Mouse (Mus musculus) adipocyte (in vitro differentiated cells): ENCODE results near the gene Ccpg1.

ENCODE experiments used
- DNase-seq: peaks from one replicate; pipeline ENCODE4 v3.0.0-alpha.2; 2016; ENCODE audit warnings: low spot score

Gene Ccpg1

DNA sequence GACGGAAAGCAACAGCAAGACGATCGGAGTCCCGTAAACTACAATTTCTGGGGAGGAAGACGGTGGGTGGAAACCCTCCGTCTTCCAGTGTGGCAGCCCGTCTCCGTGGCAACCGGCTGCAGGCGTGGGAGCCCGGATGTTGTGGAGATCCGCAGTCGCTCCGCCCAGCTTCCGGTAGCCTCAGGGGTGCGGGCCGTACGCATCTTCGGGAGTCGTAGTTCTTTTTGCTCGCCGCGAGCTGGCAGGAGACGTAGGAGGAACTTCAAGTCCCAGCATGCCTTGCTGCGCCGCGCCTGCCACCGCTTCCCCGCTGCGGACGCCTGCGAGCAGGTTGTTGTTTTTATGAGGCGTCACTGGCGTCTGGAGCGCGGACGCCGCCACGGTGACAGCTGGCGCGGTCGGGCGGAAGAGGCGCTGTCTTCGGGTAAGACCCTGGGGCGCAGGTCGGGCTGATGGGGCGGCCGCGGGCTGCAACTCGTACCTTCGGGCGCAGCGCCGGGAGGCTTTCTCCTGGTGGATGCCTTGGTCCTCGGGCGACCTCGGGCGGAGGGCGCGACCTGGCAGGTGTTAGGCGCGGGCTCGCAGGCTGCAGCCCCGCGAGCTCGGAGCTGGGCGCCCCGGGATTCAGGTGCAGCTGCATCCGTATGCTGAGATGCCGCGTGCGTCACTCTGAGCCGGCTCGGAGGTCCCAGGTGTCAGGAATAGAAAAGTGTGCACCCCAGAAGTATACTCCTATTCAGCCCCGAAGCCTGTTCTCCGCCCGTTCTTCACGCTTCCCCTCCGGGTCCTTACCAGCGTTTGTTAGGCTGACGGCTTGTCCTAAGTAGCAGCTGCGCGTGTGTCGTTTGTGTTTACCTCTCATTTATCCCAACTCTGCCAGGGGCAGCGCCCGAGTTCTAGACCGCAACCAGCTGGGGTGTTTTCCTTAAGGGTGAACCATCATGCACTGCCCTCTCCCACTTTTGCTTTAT lies at the start of gene Ccpg1, which contains the start of gene Ccpg1os:
Gene Ccpg1, plus strand, starts transcription at position 180 of the 971 bp plus-strand sequence.
Gene Ccpg1os, minus strand, starts transcription at position 133 of the 971 bp plus-strand sequence.
- peak; percentile 96 for DNase-seq

DNA sequence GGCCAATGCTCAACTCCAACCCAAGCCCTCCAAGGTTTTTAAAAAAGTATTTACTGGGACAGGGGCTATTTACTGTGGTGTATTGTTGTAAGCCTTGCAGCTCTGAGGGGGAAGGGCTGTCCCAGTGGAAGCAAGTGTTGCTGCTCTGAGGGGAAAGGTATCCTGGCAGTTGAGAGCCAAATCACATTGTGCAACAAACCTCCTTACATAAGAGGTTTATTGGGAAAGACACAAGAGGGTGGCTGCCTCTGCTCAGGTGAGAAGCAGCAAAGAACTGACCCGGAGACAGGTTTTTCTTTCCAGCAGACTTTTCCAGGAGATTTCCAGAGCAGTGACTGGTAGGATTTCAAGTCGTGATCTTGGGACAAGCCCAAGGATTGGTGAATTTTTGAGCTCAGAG lies 48.9 kb upstream of the Ccpg1 start:
- DNase-seq = peak; percentile 37

DNA sequence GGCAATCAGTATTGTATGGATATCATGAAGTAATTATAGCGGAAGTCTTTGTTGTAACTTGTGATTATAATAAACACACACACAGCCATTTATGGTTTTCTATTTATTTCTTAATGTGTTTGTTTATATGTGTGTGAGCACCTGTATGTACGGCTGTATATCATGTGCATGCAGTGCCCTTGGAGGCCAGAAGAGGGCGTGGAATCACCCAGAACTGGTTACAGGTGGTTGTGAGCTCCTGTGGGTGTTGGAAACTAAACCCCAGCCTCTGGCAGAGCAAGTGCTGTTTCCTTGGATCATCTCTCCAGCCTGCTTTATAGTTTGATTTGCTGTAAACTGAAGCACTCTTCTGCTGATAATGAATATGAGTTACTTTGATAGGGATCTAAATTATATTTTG lies 41.8 kb upstream of the Ccpg1 start:
- DNase-seq = no peak

DNA sequence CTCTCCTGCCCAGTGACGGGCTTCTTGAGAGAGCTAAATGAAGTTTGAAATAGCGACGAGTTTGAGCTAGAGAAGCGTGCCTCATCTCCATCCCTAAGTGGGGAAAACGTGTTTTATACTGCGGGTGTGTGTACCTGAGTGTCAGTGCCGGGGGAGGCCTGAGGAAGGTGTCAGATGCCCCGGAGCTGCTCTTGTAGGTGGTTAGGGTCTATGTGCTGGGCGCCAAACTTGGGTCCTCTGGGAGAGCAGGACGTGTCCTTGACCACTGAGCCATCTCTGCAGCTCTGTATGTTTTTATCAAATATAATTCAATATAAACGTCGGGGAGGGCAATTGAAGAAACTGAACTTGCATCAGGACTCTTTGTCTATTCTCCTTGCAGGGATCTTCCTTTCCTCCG lies 40.9 kb upstream of the Ccpg1 start:
- no peak for DNase-seq

DNA sequence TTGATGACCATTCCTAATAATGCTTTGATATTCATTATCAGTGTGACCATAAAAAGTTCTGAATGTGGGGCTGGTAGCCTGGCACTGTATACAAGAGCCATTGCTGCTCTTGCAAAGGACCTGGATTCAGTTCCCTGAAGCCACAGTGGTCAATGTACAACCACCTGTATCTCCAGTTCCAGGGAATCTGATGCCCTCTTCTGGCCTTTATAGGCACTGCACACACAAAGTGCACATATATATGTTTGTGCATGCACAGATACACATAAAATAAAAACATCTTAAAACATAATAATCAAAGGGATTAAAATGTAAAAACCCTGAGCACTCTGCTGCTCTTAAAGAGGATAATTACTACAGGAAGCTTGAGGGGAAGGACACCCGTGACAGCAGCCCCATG lies 38.2 kb upstream of the Ccpg1 start:
- DNase-seq = no peak

DNA sequence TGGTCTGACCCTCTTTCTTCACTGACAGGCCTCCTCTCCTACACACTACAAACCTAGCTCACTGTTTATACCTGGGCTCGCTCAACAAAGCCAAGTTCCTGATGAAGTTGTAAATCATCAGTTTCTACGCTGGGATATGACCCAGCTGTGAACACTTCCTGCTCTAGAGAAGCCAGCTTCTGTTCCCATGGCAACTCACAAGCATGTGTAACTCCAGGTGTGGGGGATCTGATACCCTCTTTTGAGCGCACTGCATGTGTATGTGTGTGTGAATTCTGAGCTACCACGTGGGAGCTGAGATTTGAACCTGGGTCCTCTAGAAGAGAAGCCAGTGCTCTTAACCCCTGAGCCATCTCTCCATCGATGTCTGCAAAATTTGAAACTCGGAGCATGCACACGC lies 35.7 kb upstream of the Ccpg1 start:
- no peak for DNase-seq

DNA sequence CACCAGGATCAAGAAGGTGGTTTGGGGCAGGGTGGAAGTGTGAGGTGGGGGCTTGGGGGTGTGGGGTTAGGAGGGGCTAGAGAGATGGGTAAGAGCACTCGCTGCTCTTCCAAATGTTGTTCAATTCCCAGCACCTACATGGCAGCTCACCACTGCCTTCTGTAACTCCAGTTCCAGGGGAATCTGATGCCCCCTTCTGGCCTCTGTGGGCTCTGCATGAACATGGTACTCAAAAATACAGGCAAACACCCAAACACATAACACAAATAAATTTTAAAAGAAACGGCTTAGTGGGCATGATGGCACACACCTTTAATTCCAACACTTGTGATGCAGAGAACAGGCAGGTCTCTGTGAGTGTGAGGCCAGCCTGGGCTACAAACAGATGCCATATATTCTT lies 30.5 kb upstream of the Ccpg1 start:
- peak; percentile 12 for DNase-seq

DNA sequence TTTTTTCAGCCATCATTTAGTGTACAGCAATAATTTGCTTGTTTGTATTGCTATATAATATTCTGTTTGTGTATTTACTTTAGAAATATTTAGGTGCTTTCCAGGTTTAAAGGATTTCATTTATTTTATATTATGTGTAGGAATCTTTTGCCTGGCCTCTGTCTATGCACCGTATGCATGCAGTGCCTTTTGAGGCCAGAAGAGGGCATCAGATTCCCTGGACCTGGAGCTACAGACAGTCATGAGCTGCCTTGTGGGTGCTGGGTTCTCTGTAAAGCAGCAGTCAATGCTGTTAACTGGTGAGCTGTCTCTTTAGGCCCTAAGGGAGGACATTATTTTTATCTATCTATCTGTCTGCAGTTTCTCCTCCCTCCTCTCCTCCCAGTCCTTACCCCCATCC lies 29.7 kb upstream of the Ccpg1 start:
- peak; percentile 23 for DNase-seq

DNA sequence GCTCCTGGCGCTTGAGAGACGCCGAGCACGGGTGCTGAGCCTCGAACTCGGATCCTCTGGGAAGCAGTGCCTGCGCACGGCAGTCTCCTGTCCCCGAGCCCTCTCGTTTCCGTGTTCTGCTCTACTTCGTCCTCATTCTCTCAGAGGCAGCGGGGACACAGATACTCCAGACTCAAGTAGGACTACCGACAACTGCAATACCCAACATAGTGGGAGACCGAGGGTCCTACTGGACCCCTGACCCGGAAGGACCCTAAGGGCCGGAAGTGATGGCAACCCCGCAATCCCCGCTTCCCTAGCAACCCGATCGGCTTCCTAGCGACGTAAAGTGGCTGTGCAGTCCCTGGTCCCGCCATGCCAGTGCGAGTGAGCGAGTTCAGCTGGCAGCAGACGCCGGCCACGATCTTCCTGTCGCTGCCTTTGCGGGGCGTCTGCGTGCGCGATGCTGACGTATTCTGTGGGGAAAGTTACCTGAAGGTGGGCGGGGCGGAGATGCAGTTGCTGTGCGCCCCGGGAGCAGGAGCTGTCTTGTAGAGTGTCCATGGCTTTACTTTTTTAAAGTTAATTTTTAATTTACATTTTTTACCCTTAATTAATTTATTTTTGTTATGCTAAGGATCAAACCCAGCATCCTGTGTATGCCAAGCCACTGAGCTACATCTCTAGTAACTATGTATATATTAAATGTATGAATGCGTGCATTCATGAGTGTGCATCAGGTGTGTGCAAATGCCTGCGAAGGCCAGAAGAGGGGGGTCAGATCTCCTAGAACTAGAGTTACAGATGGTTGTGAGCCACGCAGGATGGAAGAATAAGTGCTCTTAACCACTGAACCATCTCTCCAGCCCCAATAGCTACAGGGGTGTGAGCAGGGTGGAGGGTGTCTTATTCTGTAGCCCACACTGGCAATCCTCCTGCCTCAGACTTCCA lies 26.4 kb upstream of the Ccpg1 start, which contains the start of the genes Dyx1c1 and Gm44503:
Gene Dyx1c1, plus strand, starts transcription at position 265 of the 930 bp plus-strand sequence.
Gene Gm44503, plus strand, starts transcription at position 332 of the 930 bp plus-strand sequence.
- no peak for DNase-seq

DNA sequence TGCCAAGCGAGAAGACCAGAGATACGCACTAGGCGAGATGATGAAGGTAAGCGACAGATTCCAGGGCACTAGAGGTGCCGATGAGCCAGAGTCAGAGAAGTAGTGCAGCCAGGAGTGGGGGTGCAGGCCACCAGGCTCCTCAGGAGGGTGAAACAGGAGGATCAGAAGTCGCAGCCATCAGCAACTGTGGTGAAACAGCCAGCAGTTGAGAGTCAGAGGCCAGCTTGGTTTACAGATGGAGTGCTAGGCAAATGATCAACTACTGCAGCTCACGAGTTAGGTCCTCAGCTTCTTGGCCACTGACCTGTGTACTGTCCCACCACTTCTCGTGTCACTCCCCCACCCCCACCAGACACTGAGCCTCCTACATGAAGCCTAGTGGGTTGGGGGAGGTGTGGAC lies 23.9 kb upstream of the Ccpg1 start:
- no peak for DNase-seq

DNA sequence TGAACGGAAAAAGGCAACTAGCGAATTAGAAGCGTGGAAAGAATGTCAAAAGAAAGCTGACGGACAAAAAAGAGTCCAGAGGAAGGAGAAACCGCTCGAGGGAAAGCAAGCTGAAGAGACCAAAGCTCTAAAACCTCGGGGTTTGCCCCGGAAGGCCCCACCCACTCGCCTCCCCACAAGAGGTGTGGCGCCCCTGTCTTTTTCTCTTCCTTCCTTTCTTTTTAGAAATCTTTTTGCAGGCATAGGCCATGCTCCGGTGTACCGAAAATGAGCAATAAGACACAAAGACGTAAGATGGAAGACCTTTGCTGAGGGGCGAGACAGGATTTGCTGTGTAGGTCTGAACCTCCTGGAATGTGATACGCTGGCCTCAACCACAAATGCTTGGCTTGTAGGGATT lies 23.3 kb upstream of the Ccpg1 start:
- no peak for DNase-seq

DNA sequence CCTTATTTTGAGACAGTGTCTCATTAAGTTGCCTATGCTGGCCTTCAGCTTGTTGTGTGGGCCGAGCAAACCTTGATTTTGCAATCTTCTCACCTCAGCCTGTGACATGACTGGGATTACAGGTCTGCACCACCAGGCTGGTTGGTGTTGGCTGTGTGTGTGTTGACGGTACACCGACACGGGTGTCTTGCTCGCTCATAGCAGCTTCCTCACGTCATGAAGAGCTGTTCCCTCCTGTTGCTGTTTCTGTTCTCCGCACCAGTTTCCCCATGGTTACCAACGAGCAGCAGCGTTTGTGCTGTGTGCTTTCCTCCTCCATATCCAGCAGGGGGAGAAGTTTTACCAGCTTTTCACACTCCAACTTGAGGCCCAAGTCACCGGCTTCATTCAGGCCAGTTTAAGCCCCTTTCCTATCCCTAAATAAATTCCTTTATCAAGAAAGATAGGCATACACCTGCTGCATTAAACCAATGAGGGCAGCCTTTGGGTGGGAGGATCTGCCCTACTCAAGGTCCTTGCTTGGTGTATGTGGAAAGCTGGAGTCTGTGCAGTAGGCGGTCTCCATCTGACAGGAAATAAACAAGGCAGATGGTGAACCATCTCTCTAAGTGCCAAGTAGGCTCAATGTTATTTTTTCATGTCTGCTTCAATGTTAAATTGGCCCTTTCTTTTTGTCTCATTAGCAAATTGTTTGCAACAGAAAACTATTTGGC lies 16.7 kb upstream of the Ccpg1 start:
- peak; percentile 47 for DNase-seq

DNA sequence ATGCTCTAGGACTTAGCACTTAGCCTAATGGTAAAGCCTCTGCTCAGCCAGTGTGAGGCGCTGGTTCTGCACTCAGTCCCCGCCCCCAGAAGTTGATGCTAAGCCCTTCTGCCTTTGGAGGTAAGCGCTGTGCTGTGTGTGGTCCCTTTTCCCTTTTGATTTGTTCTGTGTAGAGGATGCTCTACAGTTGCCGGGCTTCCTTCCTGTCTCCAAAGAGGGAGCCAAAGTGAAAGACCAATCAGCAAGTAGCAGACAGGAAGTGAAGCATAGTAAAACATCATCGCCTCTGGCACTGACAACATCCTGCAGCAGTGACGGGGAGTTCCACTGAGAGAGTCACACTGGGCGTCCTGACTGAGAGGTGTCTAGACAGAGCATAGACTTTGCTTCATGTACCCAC lies 15.4 kb upstream of the Ccpg1 start:
- no peak for DNase-seq

DNA sequence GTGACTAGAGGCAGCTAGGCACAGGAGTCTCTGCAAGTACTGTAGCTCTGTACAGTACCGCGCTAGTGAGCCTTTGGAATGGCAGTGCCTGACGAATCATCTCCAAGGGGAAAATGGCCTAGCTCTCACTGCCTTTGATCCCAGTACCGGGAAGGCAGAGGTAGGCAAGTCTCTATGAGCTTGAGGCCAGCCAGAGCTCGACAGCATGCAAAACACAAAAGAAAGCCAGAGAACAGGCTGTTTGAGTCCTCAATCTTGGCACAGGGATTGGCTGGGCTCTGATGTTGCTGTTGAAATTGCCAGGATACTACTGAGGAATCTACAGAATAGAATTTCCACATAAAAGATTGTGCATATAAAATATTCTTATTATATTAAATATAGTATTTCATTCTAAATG lies 12.8 kb upstream of the Ccpg1 start:
- no peak for DNase-seq

DNA sequence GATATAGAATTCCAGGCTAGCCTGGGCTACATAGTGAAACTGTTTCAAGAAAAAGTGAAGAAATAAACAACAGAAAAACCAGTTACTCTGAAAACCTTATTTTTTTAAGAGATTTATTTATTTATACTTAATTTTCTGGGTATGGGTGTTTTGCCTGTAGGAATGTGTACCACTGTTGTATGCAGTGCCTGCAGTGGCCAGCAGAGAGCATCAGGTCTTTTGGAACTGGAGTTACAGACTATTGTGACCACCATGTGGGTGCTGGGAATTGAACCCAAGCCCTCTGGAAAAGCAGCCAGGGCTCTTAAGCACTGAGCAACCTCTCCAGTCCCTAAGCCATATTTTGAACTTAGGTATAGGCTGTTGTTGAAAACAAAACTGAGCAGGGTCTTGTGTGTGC lies 12.2 kb upstream of the Ccpg1 start:
- DNase-seq = no peak

DNA sequence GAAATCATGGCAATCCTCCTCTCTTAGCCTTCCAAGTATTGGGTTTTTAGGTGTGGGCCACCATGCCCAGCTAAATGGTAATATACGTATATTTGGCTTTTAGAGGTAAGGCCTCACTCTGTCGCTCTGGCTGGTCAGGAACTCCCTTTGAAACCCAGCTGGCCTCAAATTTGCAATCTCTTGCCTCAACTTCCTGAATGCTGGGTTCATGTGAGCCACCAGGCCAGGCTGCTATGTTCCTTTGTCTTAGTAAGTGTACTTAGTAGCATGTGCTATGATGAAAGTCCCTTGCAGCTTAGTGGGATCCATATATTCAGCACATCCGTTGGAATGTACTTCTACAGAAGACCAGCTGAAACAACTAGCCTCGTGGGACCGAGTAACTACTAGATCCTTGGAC lies 10.5 kb upstream of the Ccpg1 start:
- no peak for DNase-seq

DNA sequence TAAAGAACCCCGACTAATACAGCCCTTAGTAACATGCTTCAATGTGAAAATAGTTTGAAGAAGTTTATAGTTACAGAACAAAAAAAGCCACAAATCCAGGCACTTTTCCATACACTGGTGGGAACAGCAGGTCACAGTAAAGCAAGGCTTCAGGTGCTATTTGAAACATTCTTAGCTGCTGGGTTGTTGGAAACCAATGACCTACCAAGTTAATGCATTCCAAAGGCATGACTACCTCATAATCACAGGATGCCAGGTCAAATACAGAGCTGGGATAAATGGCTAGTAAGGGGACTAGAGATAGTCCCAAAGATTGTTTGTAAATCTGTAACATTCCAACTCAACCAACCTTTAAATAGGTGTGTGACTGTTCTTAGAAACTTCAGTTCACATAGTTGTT lies 10.0 kb upstream of the Ccpg1 start:
- no peak for DNase-seq

DNA sequence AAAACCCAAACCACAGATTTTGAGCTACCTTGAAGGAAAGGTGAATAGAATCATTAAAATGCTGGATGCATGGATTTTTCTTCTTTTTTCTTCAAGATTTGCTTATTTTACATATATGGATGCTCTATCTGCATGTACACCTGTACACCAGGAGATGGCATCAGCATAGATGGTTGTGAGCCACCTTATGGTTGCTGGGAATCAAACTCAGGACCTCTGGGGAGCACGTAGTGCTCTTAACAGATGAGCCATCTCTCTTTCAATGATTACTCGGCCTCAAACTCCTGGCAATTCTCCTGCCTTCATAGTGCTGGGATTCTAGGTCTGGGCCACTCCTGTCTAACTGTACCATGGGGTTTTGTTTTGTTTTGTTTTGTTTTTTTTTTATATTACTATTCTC lies 2.2 kb upstream of the Ccpg1 start:
- no peak for DNase-seq

DNA sequence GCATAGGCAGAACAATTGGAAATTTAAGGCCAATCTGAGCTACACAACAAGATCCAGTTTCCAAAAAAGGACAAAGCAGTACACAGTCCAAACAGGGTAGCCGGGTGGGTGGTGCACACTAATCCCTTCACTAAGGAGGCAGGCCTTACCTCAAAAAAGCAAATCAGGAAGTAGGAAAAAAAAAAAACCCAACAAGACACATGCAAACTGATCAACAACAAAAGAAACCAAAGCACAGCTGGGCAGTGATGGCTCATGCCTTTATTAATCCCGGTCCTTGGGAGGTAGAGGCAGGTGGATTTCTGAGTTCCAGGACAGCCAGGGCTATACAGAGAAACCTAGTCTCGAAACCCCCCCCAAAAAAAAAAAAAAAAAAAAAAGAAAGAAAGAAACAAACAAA lies 2.5 kb downstream of the Ccpg1 start:
- no peak for DNase-seq

DNA sequence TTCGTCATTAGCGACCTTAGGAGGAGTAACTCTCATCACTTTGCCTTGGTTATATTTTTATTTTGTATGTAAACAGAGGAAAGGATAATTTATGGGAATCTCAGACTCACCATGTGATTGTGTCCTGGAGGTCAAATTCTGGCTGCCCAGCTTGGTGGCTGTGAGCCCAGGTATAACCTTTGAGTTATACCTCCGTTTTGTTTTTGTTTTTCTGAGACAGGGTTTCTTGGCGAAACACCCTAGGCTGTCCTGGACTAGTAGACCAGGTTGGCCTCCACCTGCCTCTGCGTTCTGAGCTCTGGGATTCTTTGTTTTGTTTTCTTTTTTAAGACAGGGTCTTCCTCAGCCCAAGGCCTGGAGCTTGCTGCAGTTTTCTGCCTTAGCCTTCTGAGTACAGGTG lies 3.5 kb downstream of the Ccpg1 start:
- DNase-seq = no peak

DNA sequence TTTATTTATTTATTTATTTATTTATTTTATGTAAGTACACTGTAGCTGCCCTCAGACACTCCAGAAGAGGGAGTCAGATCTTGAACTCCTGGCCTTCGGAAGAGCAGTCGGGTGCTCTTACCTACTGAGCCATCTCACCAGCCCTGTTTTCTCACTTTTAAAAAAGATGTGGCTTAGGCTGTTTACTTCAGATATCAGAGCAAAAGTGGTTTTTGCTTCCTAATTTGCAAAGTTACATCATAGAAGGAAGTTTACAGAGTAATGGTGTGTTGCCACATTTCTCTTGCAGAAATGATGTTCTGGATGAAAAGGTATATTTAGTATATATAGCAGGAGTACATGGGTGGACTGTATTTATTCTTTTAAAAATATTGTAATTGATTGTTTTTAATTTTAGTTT lies 6.2 kb downstream of the Ccpg1 start:
- DNase-seq = no peak

DNA sequence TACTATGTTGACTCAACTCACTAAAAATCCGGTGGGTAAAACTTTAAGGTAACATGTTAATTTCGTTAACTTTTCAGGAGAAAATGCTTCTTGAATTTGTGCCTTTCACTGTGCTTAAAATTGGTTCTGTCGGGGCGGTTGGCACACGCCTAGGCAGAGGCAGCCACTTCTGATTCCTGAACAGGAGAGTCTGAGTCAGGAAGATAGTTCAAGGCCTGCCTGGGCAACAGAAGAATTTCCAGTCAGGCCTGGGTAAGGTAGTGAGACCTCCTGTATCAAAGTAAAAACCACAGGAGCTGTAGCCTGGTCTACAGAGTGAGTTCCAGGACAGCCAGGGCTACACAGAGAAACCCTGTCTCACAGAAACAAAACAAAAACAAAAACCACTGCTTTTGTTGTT lies 7.3 kb downstream of the Ccpg1 start:
- DNase-seq = no peak
